Mouse (Mus musculus) testis, adult 10 weeks (tissue): Measurements from ENCODE around the gene Htra3. TPM values are rescaled to one million over a fixed set of nuclear protein-coding genes. Genes with fewer than 3 reads are reported as not detected.

ENCODE experiments used
- polyA plus RNA-seq: library from polyadenylated mRNA; stranded (reverse); fragments of 350-450 nt; fragmentation: Illumina TruSeq; extraction: RNeasy Lipid Tissue Mini Kit (QIAGEN cat#74804); gene quantifications from one replicate; pipeline ENCODE4 v1.2.3, GENCODE M21; 2014; ENCODE audit warnings: low read depth, low replicate concordance

The Htra3 gene
- 0.71 TPM for polyA plus RNA-seq

GRCm38 (mm10) chr5:35679256-35680155, at the start of gene Htra3:
Htra3 (minus strand) TSS chr5:35679782.

Other genes with a start within 250 kb of the Htra3 start
- not detected for gene Cpz, start 154.1 kb downstream of the Htra3 start, polyA plus RNA-seq
- 2.0 TPM for gene Trmt44, start 104.7 kb downstream of the Htra3 start, polyA plus RNA-seq
- 13.7 TPM for gene Acox3, start 96.7 kb downstream of the Htra3 start, polyA plus RNA-seq
- gene Sh3tc1, start 60.2 kb upstream of the Htra3 start, polyA plus RNA-seq: not detected
- not detected for gene Ablim2, start 78.1 kb upstream of the Htra3 start, polyA plus RNA-seq
- 8.6 TPM for gene Afap1, start 213.5 kb upstream of the Htra3 start, polyA plus RNA-seq